Mouse (Mus musculus): Measurements from ENCODE around the gene Nrf1.

DNA sequence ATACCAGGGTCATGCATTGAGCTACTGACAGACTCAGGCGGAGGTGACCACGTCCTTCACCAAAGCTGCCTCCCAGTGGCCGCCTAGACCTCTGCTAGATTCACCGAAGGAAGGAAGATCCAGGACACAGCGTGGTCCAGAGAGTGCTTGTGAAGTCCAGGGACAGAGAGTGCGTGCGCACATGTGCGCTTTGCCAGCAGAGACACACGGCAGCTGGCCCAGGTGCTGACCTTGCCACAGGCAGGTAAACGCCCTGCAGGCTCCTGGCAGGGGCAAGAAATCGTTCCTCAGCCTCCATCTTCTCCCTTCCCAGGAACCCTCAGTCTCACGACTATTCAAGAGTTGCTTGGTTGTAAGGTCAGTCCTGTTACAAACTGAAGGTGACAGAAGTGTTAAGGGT is 104.4 kb downstream of the Nrf1 start:
- TF ChIP-seq POLR2A (IDR thresholded peaks at IDR 0.05; ENCODE audit: insufficient read depth, low read depth, low read length) (no peak), CTCF (IDR thresholded peaks at IDR 0.05; ENCODE audit: insufficient read depth, low read depth, low read length) (no peak)

Data from olfactory bulb, adult 2 months (tissue).